Mouse (Mus musculus) ovary, adult 10 weeks (tissue): ENCODE results near the gene Mon1a. TPM values are rescaled to one million over a fixed set of nuclear protein-coding genes. Genes with fewer than 3 reads are reported as not detected.

Experiments
- polyA plus RNA-seq: library from polyadenylated mRNA; stranded (reverse); fragments of 350-450 nt; fragmentation: Illumina TruSeq; extraction: RNeasy Lipid Tissue Mini Kit (QIAGEN cat#74804); gene quantifications from one replicate; pipeline ENCODE4 v1.2.3, GENCODE M21; 2014

Mon1a gene
- not detected for polyA plus RNA-seq

GRCm38 (mm10) chr9:107887804-107888266 lies at the start of gene Mon1a:
Mon1a (plus strand) TSS chr9:107888151.

GRCm38 (mm10) chr9:107873137-107873536 lies 14.8 kb upstream of the Mon1a start, which contains the start of gene Rbm6:
Rbm6 (minus strand) TSS chr9:107873237.

GRCm38 (mm10) chr9:107906252-107906966 lies 18.5 kb downstream of the Mon1a start, which contains the start of gene Mst1r:
Mst1r (plus strand) TSS chr9:107906873.

GRCm38 (mm10) chr9:107928169-107928568 lies 40.2 kb downstream of the Mon1a start, which contains the start of gene Actl11:
Actl11 (plus strand) TSS chr9:107928469.

GRCm38 (mm10) chr9:107935374-107935773 lies 47.4 kb downstream of the Mon1a start, which contains the start of gene Camkv:
Camkv (plus strand) TSS chr9:107935674.

GRCm38 (mm10) chr9:107949922-107950235 lies 61.9 kb downstream of the Mon1a start, which contains the start of gene Traip:
Traip (plus strand) TSS chr9:107950136.

Other genes with a start within 250 kb of the Mon1a start
- gene Slc38a3, start 218.6 kb upstream of the Mon1a start, polyA plus RNA-seq, result 1.1 TPM
- not detected for gene Gnat1, start 208.4 kb upstream of the Mon1a start, polyA plus RNA-seq
- 0.57 TPM for gene Sema3f, start 177.7 kb upstream of the Mon1a start, polyA plus RNA-seq
- gene Rbm5, start 117.2 kb upstream of the Mon1a start, polyA plus RNA-seq, result 190 TPM
- 116 TPM for gene Rbm6, start 14.9 kb upstream of the Mon1a start, polyA plus RNA-seq
- 0.11 TPM for gene Mst1r, start 18.7 kb downstream of the Mon1a start, polyA plus RNA-seq
- not detected for gene Actl11, start 40.3 kb downstream of the Mon1a start, polyA plus RNA-seq
- not detected for gene Camkv, start 47.5 kb downstream of the Mon1a start, polyA plus RNA-seq
- gene Traip, start 62.0 kb downstream of the Mon1a start, polyA plus RNA-seq, result 0.97 TPM
- 1.1 TPM for gene Uba7, start 87.4 kb downstream of the Mon1a start, polyA plus RNA-seq
- gene Gm20661, start 94.9 kb downstream of the Mon1a start, polyA plus RNA-seq, result 0.91 TPM
- gene Inka1, start 97.7 kb downstream of the Mon1a start, polyA plus RNA-seq, result not detected
- 2.7 TPM for gene Cdhr4, start 104.3 kb downstream of the Mon1a start, polyA plus RNA-seq
- gene Gm20662, start 108.2 kb downstream of the Mon1a start, polyA plus RNA-seq, result not detected
- gene Ip6k1, start 114.3 kb downstream of the Mon1a start, polyA plus RNA-seq, result 40.0 TPM
- not detected for gene Gmppb, start 161.1 kb downstream of the Mon1a start, polyA plus RNA-seq
- gene Amigo3, start 165.0 kb downstream of the Mon1a start, polyA plus RNA-seq, result not detected
- gene Mst1, start 192.3 kb downstream of the Mon1a start, polyA plus RNA-seq, result not detected
- gene Rnf123, start 195.2 kb downstream of the Mon1a start, polyA plus RNA-seq, result 0.43 TPM
- 10.7 TPM for gene Apeh, start 206.5 kb downstream of the Mon1a start, polyA plus RNA-seq